Mouse (Mus musculus) lung, adult 2 months (tissue): ENCODE results near the gene Afdn. TPM values are rescaled to one million over a fixed set of nuclear protein-coding genes. Genes with fewer than 3 reads are reported as not detected.
A peak's percentile ranks its signal among the peaks of the same experiment; 100 is the strongest.

Source experiments
- DNase-seq: peaks from one replicate; pipeline ENCODE4 v3.0.0; 2022
- H3K4me1 ChIP-seq: fragments of 200-500 bp; 2 replicates; pipeline ENCODE4 v1.6.1; 2011; ENCODE audit warnings: low read length; ENCODE audit not compliant: control insufficient read depth, insufficient read depth
- H3K4me3 ChIP-seq: fragments of 200-500 bp; replicated peaks from 2 replicates; pipeline ENCODE3; 2011; ENCODE audit warnings: low read depth, mild to moderate bottlenecking, control low read depth, low read length; ENCODE audit errors: extremely low read depth
- CTCF ChIP-seq: fragments of 200-500 bp; IDR thresholded peaks from 2 replicates; pipeline ENCODE4 v1.5.1; 2011; ENCODE audit warnings: mild to moderate bottlenecking, low read length, control low read depth; ENCODE audit not compliant: insufficient read depth
- POLR2A ChIP-seq: fragments of 200-500 bp; IDR thresholded peaks from 2 replicates; pipeline ENCODE4 v1.6.1; 2011; ENCODE audit warnings: low read depth, mild to moderate bottlenecking, control low read depth, low read length, borderline replicate concordance; ENCODE audit errors: extremely low read depth
- WGBS: fragments of 180-500 bp; shearing (Covaris S2); methylation state at CpG from one replicate; pipeline ENCODE4 v1.1.7; 2018; 5-methylcytosine and 5-hydroxymethylcytosine counted together
- polyA plus RNA-seq: library from polyadenylated mRNA; depleted of rRNA; stranded (reverse); fragments of >200 nt; gene quantifications from 2 replicates; pipeline ENCODE4 v1.2.3, GENCODE M21; 2012

Gene Afdn
- polyA plus RNA-seq, 1 experiment = 78.2 TPM

DNA sequence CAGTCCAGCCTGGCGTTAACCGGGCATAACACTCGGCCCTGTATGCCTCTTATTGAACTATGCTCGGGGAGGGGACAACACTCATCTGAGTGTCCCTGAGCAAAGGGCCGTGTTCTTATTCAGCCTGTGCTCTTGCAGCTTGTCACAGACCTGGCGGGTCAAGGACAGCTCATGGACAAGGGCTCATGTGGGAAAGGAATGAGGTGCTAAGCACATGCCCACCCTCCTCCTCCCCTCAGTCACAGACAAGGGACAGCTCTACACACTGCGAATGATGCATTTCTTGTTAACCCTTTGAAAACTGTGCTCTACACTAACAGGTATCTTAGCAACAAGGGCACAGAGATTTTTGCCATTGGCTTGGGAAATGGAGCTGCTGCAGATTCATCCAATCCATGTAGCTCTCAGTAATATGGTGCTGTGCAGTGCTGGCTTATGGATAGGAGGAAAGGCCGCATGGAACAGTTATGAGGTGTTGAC, 24.5 kb upstream of the Afdn start:
- peak; percentile 22 for DNase-seq
- no peak for TF ChIP-seq CTCF
- no peak for TF ChIP-seq POLR2A
- peaks cover 11% of the 10 kb centered on the region for H3K4me1 ChIP-seq
- no peak overlapping the region for H3K4me3 ChIP-seq
- 66% methylated on average over 8 of the region's 8 CpGs for WGBS

DNA sequence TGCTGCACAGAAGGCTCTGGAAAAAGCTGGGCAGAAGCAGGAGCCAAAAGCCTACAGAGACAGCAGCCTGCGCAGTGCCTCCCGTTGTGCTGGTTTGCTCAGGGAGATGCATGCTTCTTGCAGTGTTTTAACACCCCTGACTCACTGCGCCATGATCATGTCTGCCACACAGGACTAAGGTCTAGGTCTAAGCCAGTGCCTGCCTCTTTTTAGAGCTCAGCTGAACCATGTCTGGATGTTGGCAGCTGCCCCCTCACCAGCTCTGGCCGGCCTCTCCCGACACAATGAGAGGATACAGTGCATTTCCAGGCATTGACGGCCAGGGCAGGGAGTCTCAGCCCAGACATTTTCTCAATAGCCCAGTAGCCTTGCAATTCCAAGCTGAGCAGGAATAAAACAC, 23.0 kb upstream of the Afdn start:
- peak; percentile 19 for DNase-seq
- no peak for TF ChIP-seq CTCF
- TF ChIP-seq POLR2A = peak; percentile 34; the same call in 1 of the 2 replicates
- no peak overlapping the region for H3K4me3 ChIP-seq
- 53% methylated on average over 6 of the region's 6 CpGs for WGBS
- peaks cover 11% of the 10 kb centered on the region for H3K4me1 ChIP-seq

DNA sequence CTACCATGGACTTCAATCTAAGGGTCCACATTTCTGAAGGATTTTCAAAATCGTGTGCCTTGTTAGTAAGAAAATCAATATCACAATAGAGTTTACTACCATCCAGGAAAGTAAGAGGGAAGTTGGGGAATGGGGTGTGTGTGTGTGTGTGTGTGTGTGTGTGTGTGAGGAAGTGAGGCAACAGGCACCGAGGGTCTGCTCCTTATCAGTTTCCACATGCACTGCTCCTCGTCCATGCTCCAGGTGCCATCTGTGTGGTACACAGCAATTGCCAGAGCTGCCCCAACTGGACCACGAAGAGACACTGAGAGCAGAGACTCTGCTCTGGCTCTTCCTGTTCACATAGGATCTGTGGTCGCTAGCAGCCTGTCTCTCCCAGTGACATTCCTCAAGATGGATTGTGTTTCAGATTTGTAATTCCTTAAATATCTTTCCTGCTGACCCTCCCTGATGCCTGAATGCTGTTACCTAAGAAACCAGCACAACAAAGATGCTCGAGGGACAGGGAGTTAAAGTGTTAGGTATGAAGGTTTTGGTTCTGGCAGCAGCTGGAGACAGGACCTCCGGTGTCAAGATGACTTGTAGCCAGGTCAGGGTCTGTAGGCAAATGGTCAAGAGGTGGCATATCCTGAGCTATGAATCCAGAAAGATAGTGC, 22.1 kb upstream of the Afdn start:
- no peak overlapping the region for H3K4me3 ChIP-seq
- H3K4me1 ChIP-seq = peaks cover 15% of the 10 kb centered on the region
- TF ChIP-seq POLR2A (no peak), CTCF (no peak)
- WGBS = 35% methylated on average over 7 of the region's 7 CpGs
- DNase-seq = no peak

DNA sequence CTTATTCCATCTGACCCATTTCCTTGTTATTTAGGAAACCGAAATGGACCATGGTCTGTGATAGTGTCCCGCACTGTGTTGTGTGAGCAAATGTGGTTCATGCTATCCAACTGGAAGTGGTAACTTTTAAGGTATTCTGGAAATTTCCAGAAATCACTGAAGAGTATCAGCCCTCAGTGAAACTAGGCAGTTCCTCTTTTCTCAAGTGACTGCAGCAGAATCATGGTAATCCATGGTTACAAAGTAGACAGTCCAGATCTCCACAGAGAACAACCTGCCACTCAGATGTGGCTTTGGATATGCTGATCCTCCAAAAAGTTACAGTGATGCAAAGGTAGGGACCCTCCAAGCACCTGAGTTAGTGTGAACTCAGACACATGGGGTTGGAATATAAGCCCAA, 21.4 kb upstream of the Afdn start:
- H3K4me1 ChIP-seq = peaks cover 22% of the 10 kb centered on the region
- TF ChIP-seq CTCF = no peak
- TF ChIP-seq POLR2A = no peak
- no peak overlapping the region for H3K4me3 ChIP-seq
- DNase-seq = no peak
- 85% methylated on average over 2 of the region's 2 CpGs for WGBS

DNA sequence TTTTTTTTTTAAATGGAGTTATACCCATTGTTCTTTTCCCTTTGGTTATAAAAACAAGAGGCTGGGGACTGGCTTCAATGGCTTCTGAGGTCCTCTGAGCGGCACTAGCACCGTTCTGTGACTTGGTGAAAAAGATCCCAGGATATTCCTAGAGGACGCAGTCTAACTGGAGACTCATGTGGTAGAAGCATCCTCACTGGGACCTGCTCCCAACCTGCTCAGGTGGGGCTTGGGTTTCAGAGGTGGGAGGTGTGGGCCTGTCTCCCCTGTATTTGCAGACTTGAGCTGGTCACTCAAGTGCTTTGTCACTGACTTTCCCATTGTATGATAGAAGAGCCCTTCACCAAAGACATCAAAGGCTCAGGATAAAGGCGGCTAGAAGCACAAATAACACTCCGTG, 20.4 kb upstream of the Afdn start:
- peaks cover 27% of the 10 kb centered on the region for H3K4me1 ChIP-seq
- no peak overlapping the region for H3K4me3 ChIP-seq
- WGBS = 78% methylated on average over 5 of the region's 5 CpGs

DNA sequence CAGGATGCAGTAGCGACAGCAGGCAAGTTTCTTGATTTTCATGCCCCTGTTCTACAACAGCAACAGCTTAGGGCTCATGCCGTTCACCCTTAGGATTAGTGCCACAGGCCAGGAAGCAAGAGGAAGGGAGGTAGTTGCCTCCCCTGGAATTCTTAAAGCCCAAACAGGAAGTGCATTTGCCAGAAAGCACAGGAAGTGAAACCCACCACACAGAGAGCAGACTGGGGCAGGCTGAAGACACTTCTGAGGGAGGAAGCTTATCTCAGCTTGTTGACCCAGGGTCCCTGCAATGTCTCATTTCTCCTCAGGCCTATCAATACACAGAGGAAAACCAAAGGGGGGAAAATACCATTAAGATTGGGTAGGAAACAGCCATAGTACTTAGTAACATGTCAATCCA, 19.5 kb upstream of the Afdn start:
- peaks cover 27% of the 10 kb centered on the region for H3K4me1 ChIP-seq
- WGBS = 26% methylated on average over 2 of the region's 2 CpGs
- DNase-seq = no peak
- no peak overlapping the region for H3K4me3 ChIP-seq
- TF ChIP-seq POLR2A (no peak), CTCF (no peak)

More for the DNA sequence above, 20.4 kb upstream of the Afdn start:
- DNase-seq = no peak
- TF ChIP-seq POLR2A = no peak
- no peak for TF ChIP-seq CTCF

DNA sequence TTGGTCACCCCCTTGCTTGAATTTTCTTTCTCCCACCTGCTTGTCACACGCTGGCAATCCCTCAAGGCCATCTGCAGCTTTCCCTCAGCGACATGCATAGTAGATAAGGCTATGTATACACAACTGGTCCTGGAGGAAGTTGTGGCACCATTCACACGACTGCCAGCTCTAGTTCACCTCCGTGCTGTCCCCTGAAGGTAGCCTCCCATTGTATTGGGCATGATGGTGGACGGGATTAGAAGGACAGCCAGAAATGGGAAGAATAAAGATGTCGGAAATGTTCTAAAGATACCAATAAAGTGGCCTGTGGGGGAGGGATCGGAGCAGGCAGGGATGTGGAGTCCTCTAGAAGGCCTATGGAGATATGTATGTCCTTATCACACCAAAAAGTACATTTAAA, 18.7 kb upstream of the Afdn start:
- WGBS = 61% methylated on average over 7 of the region's 7 CpGs
- peaks cover 32% of the 10 kb centered on the region for H3K4me1 ChIP-seq

DNA sequence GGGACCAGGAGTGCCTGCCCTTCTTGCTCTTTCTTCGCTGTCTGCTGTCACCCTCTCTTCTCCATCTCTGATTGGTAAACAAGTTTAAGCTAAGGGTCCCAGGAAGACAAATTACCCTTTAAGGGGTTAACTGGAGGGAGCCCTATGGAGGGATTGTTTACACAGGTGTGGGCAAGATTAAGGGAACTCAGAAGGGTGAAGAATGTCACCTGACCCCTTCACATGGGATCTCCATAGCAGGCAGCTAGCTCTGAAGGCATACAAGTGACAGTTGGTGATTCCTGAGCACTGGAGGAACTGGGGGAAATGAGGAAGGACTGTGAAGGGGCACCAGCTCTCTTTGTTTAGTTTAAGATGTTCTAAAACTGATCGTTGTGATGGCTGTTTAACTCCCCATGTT, 18.0 kb upstream of the Afdn start:
- peaks cover 32% of the 10 kb centered on the region for H3K4me1 ChIP-seq
- TF ChIP-seq CTCF (no peak), POLR2A (no peak)
- no peak overlapping the region for H3K4me3 ChIP-seq
- WGBS = 46% methylated on average over 2 of the region's 2 CpGs
- DNase-seq = no peak

More for the DNA sequence above, 18.7 kb upstream of the Afdn start:
- TF ChIP-seq POLR2A = no peak
- no peak for TF ChIP-seq CTCF
- DNase-seq = no peak
- no peak overlapping the region for H3K4me3 ChIP-seq

DNA sequence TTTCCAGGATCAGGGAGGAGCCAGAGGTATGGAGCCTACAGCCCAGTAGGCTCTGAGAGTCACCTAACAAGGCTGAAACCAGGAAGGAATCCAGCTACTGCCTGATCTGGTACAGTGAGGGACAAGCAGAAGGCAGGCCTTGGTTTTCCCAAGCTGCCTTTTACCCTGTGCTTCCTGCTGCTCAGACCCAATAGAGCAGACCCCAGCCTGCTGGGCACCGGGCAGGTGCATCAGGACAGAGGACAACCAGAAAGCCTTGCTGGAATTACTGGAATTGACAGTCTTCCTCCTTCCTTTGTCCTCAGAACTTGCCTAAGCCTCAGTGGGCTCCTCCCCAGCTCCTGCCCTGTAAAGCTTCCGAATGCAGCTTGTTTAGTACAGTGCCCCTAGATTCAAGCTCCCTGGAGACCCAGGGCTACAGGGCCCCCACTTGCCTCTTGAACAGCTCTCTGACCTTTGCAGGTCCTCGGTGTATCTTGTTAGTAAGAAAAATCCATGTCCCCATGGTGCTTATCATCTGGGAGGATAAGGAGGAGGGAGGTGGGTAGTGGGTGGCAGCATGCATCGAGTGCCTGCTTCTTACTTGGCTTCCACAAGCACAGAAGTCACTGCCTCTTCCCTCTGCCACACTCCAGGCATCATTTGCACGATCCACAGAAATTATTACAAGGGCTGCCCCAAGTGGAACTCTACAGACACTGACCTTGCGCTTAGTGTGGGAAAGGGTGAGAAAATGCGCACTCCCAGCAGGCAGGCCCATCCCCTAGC, 17.2 kb upstream of the Afdn start:
- no peak for DNase-seq
- Histone ChIP-seq H3K4me3 (no peak overlapping the region), H3K4me1 (peaks cover 31% of the 10 kb centered on the region)
- TF ChIP-seq POLR2A = no peak
- WGBS = 53% methylated on average over 7 of the region's 7 CpGs

DNA sequence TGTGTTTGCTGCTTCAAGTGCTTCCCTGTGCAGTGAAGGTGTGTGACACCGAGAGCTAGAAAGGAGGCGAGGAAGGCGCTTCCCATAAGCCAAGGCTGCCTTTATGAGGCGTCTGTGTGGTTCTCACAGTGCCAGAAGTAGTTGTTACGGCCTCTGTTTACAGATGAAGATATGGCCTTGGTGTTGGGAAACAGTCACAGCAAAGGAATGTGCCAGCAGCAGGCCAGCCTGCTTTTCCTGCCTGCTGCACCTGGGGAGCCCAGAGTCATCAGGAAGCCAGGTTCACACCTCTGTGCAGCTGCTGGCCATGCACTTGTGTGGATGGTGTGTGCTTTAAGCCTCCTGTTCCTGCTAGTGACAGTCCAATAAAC, 16.6 kb upstream of the Afdn start:
- no peak for TF ChIP-seq CTCF
- no peak for TF ChIP-seq POLR2A

More for the DNA sequence above, 16.6 kb upstream of the Afdn start:
- WGBS = 27% methylated on average over 5 of the region's 5 CpGs
- DNase-seq = no peak
- Histone ChIP-seq H3K4me3 (no peak overlapping the region), H3K4me1 (peaks cover 29% of the 10 kb centered on the region)
